Mouse (Mus musculus): Measurements from ENCODE around the gene Pbld1.
"Not testable (repeated sequence)": the region's sequence is repeated elsewhere in the genome, so short reads cannot be mapped to it uniquely, and the experiment has no call there.

Pbld1 gene

DNA sequence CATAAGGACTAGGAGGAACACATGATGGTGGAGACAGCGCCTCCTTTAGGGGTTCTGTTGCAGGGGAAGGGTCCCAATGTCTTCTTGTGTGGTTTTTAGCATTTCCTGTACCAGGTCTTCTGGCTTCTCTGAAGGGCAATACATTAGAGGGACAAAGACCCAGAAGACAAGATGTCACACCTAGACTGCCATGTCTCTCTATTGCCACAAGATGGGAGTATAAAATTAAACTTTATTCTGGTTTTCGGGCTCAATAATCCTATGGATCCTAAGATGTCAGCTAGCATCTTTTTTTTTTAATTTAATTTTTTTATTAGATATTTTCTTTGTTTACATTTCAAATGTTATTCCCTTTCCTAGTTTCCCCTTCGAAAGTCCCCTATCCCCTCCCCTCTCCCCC lies 16.8 kb upstream of the Pbld1 start:
- DNase-seq = no peak

DNA sequence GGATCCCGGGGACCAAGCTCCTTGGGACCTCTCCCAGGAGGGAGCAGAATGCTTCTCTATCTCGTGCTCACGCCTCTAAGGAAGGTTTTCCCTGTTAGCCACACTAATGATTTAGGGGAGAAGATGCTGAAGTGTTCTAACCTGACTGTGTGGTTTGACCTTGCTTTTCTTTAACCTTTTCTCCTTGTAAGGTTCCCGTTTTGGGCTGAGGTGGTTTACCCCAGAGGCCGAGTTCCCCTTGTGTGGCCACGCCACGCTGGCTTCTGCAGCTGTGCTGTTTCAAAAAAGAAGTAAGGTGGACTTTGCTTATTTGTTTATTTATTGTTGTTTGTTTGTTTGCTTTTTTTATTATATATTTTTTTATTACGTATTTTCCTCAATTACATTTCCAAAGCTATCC lies 12.2 kb upstream of the Pbld1 start:
- DNase-seq = no peak

DNA sequence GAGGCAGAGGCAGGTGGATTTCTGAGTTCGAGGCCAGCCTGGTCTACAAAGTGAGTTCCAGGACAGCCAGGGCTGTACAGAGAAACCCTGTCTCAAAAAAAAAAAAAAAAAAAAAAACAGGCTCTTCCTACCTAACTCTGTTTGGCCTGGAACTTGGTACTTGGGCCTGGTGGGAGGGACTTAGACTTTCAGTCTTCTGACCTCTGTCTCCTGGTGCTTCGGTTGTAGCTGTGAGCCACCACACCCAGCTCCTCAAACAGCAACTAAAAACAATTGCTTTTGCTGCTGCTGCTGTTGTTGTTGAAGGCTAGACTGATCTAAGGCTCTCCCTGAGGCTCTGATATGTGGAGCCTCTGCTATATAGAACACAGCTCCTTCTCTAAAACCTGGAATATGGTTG lies 10.9 kb upstream of the Pbld1 start:
- DNase-seq = no peak

DNA sequence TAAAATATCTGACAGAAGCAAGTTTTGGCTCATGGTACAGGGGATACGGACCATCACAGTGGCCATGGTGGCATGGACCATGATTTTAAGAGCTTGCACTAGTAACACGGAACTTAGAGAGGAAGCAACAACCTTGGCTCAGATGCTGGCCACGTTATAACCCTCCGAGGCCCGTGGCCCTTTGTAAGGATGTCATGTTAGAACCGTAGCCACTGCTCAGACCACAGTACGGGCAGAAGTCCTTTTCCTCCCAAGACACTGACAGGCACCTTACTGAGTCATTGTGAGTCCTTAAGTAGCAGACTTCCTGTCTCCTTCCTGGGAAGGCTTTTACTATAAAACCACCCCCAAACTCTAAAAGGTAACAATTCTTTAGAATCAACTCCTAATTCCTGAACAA lies 8.7 kb upstream of the Pbld1 start:
- no peak for DNase-seq

DNA sequence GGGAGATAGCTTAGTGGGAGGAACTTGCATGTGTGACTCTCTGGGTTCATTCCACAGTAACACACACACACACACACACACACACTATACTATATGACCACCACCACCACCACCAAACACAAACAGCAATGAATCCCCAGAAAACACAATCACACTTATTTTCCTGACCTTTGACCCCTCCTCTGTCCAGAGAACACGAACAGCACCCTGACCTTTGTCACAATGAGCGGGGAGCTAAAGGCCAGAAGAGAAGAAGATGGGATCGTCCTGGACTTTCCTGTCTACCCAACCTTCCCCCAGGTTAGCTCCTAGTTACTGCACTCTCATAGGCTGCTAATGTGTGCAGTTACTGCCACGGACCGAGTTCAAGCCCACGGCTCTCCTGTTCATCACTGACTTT lies 8.0 kb upstream of the Pbld1 start:
- no peak for DNase-seq

DNA sequence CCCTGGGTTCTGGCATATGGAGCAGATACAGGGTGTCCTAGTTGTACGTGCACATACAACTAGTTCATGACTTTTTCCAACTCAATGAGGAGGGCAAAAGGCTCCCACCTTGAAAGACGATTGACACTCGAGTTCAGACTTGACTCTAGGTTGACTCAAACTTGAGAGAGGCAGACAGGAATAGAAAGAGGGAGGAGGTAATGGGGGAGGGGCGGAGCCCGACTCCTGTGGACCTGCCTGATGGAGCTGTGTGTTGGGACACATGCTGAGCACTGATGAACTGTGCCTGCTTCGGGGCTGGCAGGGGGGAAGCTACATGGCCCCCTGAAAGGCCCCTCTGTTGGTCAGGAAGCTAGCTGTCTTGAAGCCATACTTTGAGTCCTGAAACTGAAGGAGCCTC lies 7.0 kb upstream of the Pbld1 start:
- no peak for DNase-seq

DNA sequence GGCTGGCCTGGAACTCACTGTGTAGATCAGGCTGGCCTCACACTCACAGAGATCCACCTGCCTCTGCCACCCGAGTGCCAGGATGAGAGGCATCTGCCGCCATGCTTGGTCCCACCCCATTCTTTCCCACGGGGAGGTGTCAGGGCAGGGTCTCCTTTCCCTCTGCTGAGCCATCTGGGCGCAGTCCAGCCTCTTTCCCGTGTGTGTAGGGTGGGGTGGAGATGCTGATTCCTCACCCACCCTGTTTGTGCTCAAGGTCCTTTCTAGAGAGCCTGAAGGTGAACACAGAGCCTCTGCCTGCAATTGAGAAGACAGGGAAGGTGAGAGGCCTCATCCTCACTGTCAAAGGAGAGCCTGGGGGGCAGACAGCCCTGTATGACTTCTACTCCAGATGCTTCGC lies 5.9 kb upstream of the Pbld1 start:
- DNase-seq = not testable (repeated sequence)

DNA sequence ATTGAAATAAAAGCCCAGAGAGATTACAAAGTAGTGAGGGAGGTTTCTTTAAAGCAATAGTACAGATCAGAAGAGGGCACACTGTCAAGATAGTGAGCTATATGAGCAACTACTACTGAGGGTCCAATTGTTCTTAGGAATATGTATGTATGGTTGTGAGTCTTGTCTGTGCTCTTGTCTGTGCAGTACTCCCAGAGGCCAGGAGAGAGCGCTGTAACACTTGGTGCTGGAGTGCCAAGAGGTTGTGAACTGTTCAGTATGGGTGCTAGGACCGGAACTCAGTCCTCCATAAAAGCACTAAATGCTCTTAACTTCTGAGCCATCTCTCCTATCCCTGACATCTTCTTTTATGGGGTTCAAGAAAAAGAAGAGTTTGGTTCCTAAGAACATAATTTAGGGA lies 5.4 kb upstream of the Pbld1 start:
- no peak for DNase-seq

DNA sequence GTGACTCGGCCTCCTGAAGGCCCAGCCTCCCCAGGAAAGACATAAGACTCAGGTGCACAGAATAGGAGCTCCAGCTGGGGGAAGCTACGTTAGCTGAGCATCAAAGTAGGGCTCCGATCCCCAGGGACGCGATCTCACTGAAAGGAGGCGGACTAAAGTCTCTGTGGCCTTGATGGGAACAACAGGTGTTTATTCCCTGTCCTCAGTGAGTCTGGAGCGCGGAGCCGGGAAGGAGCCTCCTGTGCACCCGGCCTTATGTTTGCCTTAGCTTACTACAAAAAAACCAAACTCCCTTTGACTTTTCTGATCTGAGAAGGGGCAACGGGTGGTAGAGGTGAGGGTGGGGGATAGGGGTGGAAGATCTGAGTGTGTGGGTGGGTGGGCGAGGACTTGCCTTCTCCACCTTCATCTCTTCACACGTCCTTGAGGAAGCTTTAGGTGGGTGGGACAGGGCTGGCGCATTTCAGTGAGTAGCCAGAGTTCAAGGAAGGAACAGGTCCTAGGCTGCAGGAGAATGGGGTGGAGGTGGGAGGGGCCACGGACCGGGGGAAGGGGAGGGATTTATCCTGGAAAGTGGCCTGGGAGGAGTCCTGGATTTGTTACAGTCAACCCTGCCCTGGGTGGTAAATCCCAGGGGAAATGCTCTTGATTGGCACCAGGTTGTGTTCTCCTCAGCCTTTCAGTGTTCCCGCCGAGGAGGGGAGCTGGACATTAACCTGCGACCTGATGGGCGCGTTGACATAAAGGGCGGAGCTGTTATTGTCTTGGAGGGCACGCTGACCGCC lies 2.8 kb upstream of the Pbld1 start:
- peak; percentile 22 for DNase-seq

DNA sequence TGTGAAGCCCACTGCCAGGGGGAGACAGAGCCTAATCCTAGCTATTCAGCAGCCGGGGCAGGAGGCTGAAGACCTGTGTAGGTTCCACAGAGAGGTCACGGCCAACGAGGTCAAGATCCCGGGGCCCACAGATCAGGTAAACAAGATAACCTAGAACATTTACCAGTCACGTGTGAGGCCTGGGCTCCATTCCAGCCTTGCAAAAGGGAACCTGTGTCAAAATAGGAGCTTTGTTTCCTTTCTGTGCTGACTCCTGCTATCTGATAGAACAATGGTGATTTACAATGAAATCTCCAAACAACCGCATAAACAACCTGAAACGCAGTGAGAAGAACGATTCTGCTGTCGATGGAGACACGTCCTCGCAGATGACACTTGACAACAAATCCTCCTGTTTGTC lies 444 bp downstream of the Pbld1 start:
- no peak for DNase-seq

DNA sequence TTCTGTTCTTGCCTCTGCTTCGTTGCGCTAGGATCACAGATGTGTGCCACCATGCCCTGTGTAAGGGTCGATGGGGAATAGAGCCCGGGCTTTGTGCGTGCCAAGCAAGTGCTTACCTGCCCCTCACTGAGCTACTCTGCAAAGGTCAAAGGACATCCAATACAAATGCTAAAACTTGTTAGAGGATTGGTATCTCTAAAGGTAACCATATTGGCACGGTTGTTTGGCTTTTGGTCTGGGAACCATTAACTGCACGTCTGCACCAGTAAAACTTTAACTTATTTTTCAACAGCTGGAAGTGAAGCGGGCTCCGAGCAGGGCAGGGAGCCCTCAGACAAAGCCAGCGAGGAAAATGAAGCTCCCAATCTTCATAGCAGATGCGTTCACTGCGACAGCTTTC lies 1.3 kb downstream of the Pbld1 start:
- DNase-seq = no peak

DNA sequence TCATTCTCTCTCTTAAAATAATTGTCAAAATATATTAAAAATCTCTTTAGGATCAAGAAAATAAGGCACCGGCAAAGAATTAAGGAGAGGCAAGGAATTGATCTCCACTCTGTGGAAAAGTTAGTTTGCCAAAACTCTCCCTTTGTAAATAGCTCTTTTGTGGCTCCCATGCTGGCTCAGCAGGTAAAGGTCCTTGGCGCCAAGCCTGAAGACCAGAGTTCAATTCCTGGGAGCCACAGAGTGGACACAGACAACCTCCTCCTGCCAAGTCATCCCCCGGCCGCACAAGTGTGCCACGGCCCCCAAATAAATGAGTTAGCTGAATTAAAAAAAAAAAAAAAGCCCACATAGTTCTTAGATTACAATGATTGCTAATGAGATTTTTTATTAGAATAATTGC lies 2.7 kb downstream of the Pbld1 start:
- DNase-seq = no peak

DNA sequence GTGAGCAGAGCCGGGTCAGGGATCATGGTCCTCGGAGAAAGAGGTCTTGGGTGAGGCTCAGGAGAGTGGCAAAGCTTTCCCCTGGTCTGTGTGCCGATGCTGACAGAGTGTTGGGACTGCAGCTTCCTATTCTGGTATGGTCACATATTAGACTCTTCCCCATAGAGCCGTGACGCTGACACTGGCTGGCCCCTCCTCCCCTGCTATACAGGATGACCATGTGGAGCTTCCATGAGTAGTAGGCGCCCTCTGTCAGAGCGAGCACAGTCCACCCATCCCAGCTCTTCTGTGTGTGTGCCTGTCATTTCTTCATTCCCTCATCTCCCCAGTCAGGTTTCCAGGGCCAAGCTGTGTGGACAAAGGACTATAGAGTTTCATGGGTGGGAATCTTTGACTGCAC lies 3.4 kb downstream of the Pbld1 start:
- DNase-seq = no peak

DNA sequence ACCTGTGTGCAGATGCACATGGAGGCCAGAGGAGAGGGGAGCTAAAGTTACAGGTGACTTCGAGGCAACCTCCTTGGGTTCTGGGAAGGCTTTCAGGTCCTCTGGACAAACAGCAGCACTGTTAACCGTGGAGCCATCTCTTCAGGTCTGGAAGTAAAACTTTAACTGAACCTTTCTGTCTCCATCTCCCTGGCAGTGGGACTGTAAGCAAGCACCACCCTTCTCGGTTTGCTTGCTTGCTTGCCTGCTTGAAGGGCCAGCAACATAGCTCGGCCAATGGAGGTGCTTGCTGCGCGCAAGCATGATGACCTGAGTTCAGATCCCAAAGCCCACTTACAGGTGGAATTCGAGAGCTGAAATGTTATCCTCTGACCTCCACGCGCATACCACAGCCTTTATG lies 4.6 kb downstream of the Pbld1 start:
- DNase-seq = no peak

DNA sequence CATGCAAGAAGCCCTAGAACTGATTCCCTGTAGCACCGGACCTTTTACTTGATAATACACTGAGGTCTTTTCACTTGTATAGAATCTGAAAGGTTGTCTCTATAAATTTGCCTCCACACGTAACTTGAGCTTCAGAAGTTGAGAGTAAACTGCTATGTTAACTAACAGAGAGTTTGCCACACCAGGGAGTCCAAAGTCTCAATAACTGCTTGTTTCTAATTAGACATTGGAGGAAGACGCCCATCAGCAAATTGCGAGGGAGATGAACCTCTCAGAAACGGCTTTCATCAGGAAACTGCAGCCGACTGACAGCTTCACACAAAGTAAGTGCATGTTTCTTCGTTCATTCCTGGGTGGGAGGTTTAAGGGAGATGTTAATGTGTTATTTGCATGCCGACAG lies 5.6 kb downstream of the Pbld1 start:
- DNase-seq = no peak

DNA sequence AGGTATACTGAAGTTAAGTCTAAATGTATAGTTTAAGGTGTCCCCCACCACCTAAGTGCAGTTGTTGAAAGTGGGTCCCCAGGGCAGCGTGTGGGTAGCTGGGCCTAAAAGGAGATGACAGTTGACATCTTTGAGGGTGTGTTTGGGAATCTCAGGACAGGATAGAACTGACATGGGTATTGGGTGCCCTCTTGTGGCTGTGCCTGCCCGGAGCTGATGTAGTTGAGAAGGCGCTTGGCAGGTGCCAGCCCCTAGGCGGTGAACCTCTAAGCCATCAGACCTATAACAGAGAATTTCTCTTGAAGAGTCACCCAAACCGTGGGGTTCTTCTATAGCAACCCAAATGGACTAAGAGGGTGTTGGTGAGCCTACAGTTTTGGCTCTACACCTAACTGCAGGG lies 6.0 kb downstream of the Pbld1 start:
- peak; percentile 81 for DNase-seq

DNA sequence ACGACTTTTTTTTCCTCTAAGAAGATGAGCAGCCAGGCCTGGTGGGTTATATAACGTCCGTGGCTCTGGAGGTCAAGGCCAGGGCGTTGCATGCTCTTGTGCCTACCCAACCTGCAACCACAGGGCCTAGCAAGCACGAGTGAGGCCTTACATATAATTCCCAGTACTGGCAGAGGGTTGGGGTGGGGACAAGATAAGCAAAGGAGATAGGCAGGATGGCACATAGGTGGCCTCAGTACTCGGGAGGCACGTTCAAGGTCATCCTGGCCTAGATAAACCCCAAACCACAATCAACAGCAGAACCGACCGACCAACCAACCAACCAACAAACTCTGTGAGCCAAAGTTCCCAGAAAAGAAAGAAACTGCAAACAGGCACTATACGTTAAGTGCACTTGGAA lies 26.3 kb downstream of the Pbld1 start:
- DNase-seq = no peak

DNA sequence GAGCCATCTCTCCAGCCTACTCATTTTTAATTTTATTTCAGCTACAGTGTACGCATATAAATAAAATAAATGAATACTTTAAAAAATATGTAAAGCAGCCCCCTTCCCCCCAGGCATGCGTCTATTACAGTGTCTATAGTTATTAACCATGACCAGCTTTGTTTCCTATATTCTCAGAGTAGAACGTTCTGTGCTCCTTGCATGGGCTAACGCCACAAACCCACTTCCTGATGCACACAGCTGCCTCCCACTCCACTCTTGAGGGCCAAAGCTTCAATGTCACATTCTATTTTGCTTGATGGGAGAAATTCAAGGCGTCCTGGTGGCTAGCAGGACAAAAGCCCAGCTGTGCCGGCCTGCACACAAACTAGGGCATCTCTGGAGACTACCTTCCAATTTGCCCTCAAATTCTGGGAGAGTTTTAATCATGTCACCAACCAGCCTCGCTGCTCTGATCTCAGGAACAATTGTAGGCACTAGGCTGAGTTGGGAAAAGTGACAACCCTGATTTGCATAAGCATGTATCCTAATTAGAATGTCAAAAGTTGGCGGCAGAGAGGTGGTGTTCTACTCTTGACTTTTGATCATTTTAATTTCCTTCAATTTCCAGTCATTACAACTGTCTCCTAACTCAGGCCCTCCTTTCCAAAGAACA lies 29.3 kb downstream of the Pbld1 start:
- peak; percentile 15 for DNase-seq

DNA sequence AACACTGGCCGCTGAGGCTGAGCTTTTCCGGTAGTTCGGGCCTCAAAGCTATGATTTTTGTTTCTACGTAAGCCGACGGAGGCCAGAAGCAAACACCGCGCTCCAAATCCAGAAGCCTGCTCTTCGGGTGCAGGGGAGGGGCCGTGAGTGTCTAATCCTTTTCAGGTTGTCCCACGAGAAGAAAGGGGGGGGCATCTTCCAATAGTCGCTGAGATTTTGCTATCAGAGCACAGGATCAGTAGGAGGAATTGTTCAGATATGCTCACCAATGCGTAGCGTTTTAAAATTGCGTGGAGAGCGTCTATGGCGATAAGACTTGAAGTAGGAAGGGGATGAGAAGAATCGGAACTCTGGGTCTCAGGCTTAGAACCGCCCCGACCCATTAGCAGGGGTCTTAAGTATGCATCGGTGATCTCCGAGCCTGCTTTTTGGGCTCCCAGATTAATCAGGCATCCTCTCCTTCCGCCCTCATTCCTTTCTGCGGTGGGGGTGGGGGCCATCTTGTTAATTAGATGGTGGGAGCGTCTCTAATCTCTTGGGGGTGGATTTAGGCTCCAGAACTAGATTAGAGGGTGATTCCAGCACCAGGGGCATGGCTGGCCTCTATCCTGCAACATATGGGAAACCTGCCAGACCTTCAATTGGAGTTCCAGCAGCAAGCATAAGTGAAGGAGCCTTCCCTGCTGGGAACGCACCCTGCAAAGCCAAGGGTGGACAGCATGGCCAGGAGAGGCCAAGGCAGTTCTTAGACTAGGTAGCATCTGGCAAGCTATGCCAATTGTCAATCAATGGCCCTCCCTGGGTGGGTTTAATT lies 30.0 kb downstream of the Pbld1 start:
- peak; percentile 43 for DNase-seq

DNA sequence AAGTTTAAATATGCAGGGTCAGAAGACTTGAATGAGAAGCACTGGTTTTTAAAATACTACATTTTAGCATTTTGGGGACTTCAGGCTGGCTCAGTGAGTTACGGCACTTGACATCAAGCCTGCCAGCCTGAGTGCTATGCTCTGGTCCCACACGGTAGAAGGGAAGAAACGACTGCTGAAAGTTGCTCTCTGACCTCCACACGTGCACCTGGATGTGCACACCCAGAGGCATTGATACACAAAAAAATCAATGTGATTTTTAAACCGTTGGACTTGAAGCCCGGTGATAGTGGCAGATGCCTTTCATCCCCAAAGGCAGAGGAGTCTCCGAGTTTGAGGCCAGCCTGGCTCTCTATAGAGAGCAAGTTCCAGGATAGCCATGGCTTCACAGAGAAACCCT lies 32.0 kb downstream of the Pbld1 start:
- no peak for DNase-seq

DNA sequence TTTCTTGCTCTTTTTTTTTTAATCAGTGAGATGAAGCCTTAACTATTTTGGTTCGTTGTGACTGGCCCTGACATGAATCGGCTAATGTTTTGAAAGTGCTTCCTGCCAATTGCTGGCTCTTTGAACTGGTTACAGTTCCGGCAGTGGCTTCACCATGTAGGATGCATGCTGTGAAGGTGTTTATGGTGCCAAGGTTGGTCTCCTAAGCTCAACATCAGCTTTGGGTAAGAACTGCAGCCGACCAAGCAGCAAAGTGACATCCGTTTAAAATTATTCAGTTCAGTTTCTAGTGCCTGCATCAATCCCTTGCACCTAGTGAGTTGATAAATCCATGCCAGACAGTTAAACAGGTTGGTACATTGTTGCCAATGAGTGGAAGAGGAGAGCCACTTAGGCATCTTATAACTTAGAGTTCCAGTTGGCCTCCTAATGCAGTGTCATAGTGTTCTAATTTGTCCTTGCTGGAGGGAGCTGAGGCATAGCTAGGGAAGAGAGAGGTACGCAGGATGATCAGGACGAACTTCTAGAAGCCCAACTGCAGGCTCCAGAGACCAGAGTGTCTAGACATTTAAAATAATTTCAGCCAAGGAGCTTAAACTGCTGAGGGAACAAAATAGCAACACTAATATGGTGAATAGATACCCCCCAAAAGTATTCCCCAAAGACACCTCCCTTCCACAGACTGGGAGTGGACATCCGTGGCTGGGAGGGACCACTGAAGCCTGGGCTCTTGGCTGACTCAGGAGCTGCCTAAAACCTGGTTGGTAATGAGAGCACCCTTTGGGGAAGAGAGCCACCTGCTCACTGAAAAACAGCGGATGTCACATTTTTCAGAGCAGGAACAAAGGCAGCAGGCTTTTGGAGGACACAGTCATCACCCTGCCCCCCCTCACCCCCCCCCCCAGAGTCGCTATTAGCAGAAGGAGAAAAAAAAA lies 32.9 kb downstream of the Pbld1 start:
- DNase-seq = no peak

DNA sequence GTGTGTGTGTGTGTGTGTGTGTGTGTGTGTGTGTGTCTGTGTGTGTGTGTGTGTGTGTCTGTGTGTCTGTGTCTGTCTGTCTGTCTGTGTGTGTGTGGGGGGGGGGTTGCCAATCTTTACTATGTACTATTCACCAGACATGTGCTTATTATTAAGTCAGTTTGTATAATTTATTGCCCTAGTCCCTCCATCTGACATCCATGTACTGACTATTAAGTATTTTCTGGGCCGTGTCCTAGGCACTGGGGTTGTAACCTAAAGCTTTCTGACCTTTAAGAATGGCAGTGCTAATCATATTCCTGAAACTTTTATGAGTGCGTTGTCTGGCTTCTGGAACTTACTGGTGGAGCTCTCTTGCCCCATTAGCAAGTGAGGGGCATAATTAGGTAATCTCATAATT lies 36.8 kb downstream of the Pbld1 start:
- DNase-seq = no peak

DNA sequence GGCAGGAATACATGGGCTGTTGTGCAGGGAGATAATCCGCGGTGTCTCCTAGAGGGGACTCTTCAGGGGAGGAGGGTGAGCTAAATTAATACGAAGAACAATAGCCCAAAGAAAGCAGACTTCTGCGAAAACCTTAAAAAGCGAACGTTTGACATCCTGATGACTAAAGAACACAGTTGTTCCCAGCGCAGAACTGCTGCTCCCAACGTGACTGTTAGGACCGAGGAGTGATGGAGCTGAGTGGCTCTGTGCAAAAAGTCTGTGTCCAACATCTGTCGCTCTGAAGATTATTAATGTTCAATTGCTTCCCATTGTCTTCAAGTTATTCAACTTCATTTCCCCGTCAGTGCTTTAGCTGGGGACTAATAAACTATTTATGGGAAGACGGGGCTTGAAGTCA lies 38.2 kb downstream of the Pbld1 start:
- DNase-seq = no peak
